Mouse (Mus musculus) cerebellum, adult 2 months (tissue): ENCODE results near the gene Brk1.

Experiments used
- CTCF ChIP-seq: fragments of 200-500 bp; IDR thresholded peaks from 2 replicates; pipeline ENCODE4 v1.5.1; 2011; ENCODE audit warnings: low read depth, mild to moderate bottlenecking, control low read depth, low read length, moderate library complexity, borderline replicate concordance; ENCODE audit not compliant: insufficient read depth
- POLR2A ChIP-seq: fragments of 200-500 bp; IDR thresholded peaks from 2 replicates; pipeline ENCODE4 v1.6.1; 2011; ENCODE audit warnings: low read length, control low read depth, borderline replicate concordance; ENCODE audit not compliant: insufficient read depth

DNA sequence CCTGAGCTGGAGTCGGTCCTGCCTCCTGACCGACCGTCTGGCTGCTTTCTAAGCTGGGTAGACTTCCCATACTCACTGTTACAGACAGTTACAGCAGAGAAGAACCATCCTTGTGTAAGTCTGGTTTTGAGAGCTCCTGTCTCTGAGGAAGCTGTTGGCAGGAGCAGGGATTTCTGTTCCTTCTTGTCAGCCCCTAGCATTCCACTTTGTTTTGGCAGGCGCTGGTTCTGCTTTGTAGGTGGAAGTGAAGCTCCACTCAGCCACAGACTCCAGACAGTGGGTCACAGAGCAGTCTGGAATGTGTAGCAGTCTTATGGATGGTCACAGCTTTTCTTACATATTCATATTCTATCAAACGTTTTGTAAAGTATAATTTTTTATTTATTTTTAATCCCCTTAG lies 25.8 kb downstream of the Brk1 start:
- TF ChIP-seq POLR2A (no peak), CTCF (no peak)
